Mouse (Mus musculus) brain, adult 2 months (tissue): ENCODE data around the gene Macrod2.

Experiments
- DNase-seq: peaks from one replicate; pipeline ENCODE4 v3.0.0; 2011; ENCODE audit warnings: low read depth, low spot score

Macrod2 gene

GRCm38 (mm10) chr2:141672814-141673213 lies 1277.7 kb downstream of the Macrod2 start:
- DNase-seq = no peak

- no peak for DNase-seq
Observed at GRCm38 (mm10) chr2:141673405-141673804, 1278.3 kb downstream of the Macrod2 start.

- DNase-seq = no peak
Observed at GRCm38 (mm10) chr2:141697541-141697940, 1302.4 kb downstream of the Macrod2 start.

GRCm38 (mm10) chr2:141698320-141698719 lies 1303.2 kb downstream of the Macrod2 start:
- DNase-seq = peak; percentile 76

- peak; percentile 54 for DNase-seq
Observed at GRCm38 (mm10) chr2:141700759-141701452, 1305.8 kb downstream of the Macrod2 start.

GRCm38 (mm10) chr2:141711785-141712184 lies 1316.7 kb downstream of the Macrod2 start:
- DNase-seq = no peak

- DNase-seq = peak; percentile 21
Observed at GRCm38 (mm10) chr2:141712265-141712664, 1317.2 kb downstream of the Macrod2 start.

- DNase-seq = no peak
Observed at GRCm38 (mm10) chr2:141715061-141715460, 1320.0 kb downstream of the Macrod2 start.

- peak; percentile 30 for DNase-seq
Observed at GRCm38 (mm10) chr2:141722531-141722930, 1327.4 kb downstream of the Macrod2 start.

- DNase-seq = no peak
Observed at GRCm38 (mm10) chr2:141728998-141729397, 1333.9 kb downstream of the Macrod2 start.

GRCm38 (mm10) chr2:141736685-141737456 lies 1341.8 kb downstream of the Macrod2 start:
- DNase-seq = peak; percentile 73

- peak; percentile 14 for DNase-seq
Observed at GRCm38 (mm10) chr2:141738702-141739101, 1343.6 kb downstream of the Macrod2 start.

GRCm38 (mm10) chr2:141740318-141740717 lies 1345.2 kb downstream of the Macrod2 start:
- DNase-seq = no peak

GRCm38 (mm10) chr2:141800236-141800635 lies 1405.1 kb downstream of the Macrod2 start:
- DNase-seq = no peak

GRCm38 (mm10) chr2:141800909-141801308 lies 1405.8 kb downstream of the Macrod2 start:
- peak; percentile 27 for DNase-seq

- peak; percentile 69 for DNase-seq
Observed at GRCm38 (mm10) chr2:141816266-141816665, 1421.2 kb downstream of the Macrod2 start.

GRCm38 (mm10) chr2:141817546-141818180 lies 1422.6 kb downstream of the Macrod2 start:
- peak; percentile 94 for DNase-seq

GRCm38 (mm10) chr2:141820795-141821194 lies 1425.7 kb downstream of the Macrod2 start:
- peak; percentile 99 for DNase-seq

GRCm38 (mm10) chr2:141825606-141826495 lies 1430.7 kb downstream of the Macrod2 start:
- no peak for DNase-seq

GRCm38 (mm10) chr2:141830496-141830895 lies 1435.4 kb downstream of the Macrod2 start:
- no peak for DNase-seq

GRCm38 (mm10) chr2:141831515-141831914 lies 1436.4 kb downstream of the Macrod2 start:
- DNase-seq = peak; percentile 53
